Mouse (Mus musculus): ENCODE results near the gene Krt18. TPM values are rescaled to one million over a fixed set of nuclear protein-coding genes. Genes with fewer than 3 reads are reported as not detected.

Gene Krt18
- polyA plus RNA-seq, 1 experiment from 2014 or later = 1.9 TPM

GRCm38 (mm10) chr15:102013651-102014050 is 14.3 kb upstream of the Krt18 start:
- H3K9ac ChIP-seq (replicated peaks) = no peak overlapping the region
- H3K27ac ChIP-seq (replicated peaks) = no peak overlapping the region
- H3K4me3 ChIP-seq (replicated peaks) = no peak overlapping the region
- WGBS = 64% methylated on average over 3 of the region's 3 CpGs
- no peaks in the 10 kb centered on the region for H3K36me3 ChIP-seq
- no peak overlapping the region for H3K4me2 ChIP-seq
- H3K4me1 ChIP-seq = peaks cover 15% of the 10 kb centered on the region
- 0 out of 2 replicates have a peak, but pooled peaks cover 2% of the 10 kb centered on the region for H3K27me3 ChIP-seq (replicated peaks)
- ATAC-seq (ENCODE audit: low FRiP score) = no peak
- no peaks in the 10 kb centered on the region for H3K9me3 ChIP-seq (replicated peaks)

GRCm38 (mm10) chr15:102014848-102015247 is 13.1 kb upstream of the Krt18 start:
- WGBS = 56% methylated on average over 3 of the region's 4 CpGs
- Histone ChIP-seq H3K9ac (replicated peaks) (no peak overlapping the region), H3K4me3 (replicated peaks) (no peak overlapping the region), H3K9me3 (replicated peaks) (no peaks in the 10 kb centered on the region), H3K4me2 (no peak overlapping the region), H3K36me3 (no peaks in the 10 kb centered on the region), H3K27ac (replicated peaks) (no peak overlapping the region), H3K27me3 (replicated peaks) (0 out of 2 replicates have a peak, but pooled peaks cover 2% of the 10 kb centered on the region), H3K4me1 (peaks cover 15% of the 10 kb centered on the region)
- ATAC-seq (ENCODE audit: low FRiP score) = no peak

- no peaks in the 10 kb centered on the region for H3K9me3 ChIP-seq (replicated peaks)
- H3K4me3 ChIP-seq (replicated peaks) = no peak overlapping the region
- ATAC-seq (ENCODE audit: low FRiP score) = no peak
- 0 out of 2 replicates have a peak, but pooled peaks cover 2% of the 10 kb centered on the region for H3K27me3 ChIP-seq (replicated peaks)
- no peak overlapping the region for H3K27ac ChIP-seq (replicated peaks)
- H3K9ac ChIP-seq (replicated peaks) = no peak overlapping the region
- peaks cover 11% of the 10 kb centered on the region for H3K4me1 ChIP-seq
- 25% methylated on average over 3 of the region's 3 CpGs for WGBS
- H3K4me2 ChIP-seq = no peak overlapping the region
- no peaks in the 10 kb centered on the region for H3K36me3 ChIP-seq
Observed at GRCm38 (mm10) chr15:102016096-102016495, 11.9 kb upstream of the Krt18 start.

- Histone ChIP-seq H3K27ac (replicated peaks) (no peak overlapping the region), H3K4me1 (peaks cover 11% of the 10 kb centered on the region), H3K9me3 (replicated peaks) (no peaks in the 10 kb centered on the region), H3K36me3 (no peaks in the 10 kb centered on the region), H3K27me3 (replicated peaks) (0 out of 2 replicates have a peak, but pooled peaks cover 4% of the 10 kb centered on the region), H3K4me2 (no peak overlapping the region), H3K9ac (replicated peaks) (no peak overlapping the region), H3K4me3 (replicated peaks) (no peak overlapping the region)
- no peak for ATAC-seq (ENCODE audit: low FRiP score)
- 25% methylated on average over 7 of the region's 7 CpGs for WGBS
Observed at GRCm38 (mm10) chr15:102016787-102017186, 11.2 kb upstream of the Krt18 start.

GRCm38 (mm10) chr15:102017918-102018463 is 10.0 kb upstream of the Krt18 start:
- 42% methylated on average over 7 of the region's 7 CpGs for WGBS
- no peak for ATAC-seq (ENCODE audit: low FRiP score)
- no peak overlapping the region for H3K27ac ChIP-seq (replicated peaks)

DNA sequence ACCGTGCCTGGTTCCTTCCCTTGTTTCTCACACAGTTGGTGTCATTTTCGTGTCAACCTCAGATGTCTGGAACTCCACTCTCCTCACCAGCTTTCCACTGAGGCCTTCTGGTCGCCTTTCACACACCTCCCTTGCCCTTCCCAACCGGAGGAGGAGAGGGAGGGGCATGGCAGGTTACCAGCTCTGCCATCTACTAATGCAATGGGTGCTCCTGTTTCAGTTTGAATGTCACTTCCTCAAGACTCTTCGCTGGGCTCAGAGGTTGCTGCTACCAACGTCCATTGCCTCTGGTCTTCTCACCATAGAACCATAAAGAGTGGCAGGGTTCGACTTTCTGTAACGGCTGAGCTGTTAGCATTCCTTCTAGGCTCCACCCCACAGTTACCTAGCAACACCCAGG is 5.5 kb upstream of the Krt18 start:
- H3K27ac ChIP-seq (replicated peaks) = no peak overlapping the region
- peaks cover 34% of the 10 kb centered on the region for H3K27me3 ChIP-seq (replicated peaks)
- no peak overlapping the region for H3K9ac ChIP-seq (replicated peaks)
- no peak overlapping the region for H3K4me3 ChIP-seq (replicated peaks)
- ATAC-seq (ENCODE audit: low FRiP score) = no peak
- no peaks in the 10 kb centered on the region for H3K9me3 ChIP-seq (replicated peaks)
- no peaks in the 10 kb centered on the region for H3K36me3 ChIP-seq
- peaks cover 15% of the 10 kb centered on the region for H3K4me1 ChIP-seq
- 39% methylated on average over 8 of the region's 8 CpGs for WGBS
- H3K4me2 ChIP-seq = no peak overlapping the region

More at GRCm38 (mm10) chr15:102017918-102018463, 10.0 kb upstream of the Krt18 start:
- Histone ChIP-seq H3K9ac (replicated peaks) (no peak overlapping the region), H3K9me3 (replicated peaks) (no peaks in the 10 kb centered on the region), H3K4me2 (no peak overlapping the region), H3K4me3 (replicated peaks) (no peak overlapping the region), H3K27me3 (replicated peaks) (0 out of 2 replicates have a peak, but pooled peaks cover 4% of the 10 kb centered on the region), H3K4me1 (peaks cover 11% of the 10 kb centered on the region), H3K36me3 (no peaks in the 10 kb centered on the region)

DNA sequence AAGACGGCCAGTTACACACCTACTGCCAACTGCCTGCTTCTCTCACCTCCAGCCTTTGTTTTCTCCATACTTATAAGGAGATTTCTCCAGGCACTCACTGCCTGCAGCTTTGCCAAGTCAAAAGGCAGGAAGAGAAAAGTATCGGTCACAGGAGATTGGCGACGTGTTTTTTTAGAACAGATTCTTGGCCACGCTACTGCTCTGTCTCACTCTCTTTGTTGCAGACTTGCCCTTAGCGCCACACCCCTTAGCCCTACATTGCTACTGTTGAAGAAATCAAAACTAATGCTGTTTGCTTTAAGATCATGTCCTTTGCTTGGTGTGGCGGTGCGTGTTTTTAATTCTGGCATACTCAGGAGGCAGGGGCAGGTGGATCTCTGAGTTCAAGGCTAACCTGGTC is 4.1 kb upstream of the Krt18 start:
- no peak overlapping the region for H3K4me2 ChIP-seq
- peaks cover 47% of the 10 kb centered on the region for H3K27me3 ChIP-seq (replicated peaks)
- peaks cover 20% of the 10 kb centered on the region for H3K4me1 ChIP-seq
- no peak for ATAC-seq (ENCODE audit: low FRiP score)
- no peak overlapping the region for H3K9ac ChIP-seq (replicated peaks)
- no peak overlapping the region for H3K4me3 ChIP-seq (replicated peaks)
- H3K36me3 ChIP-seq = no peaks in the 10 kb centered on the region
- H3K9me3 ChIP-seq (replicated peaks) = no peaks in the 10 kb centered on the region
- WGBS = 72% methylated on average over 8 of the region's 8 CpGs
- H3K27ac ChIP-seq (replicated peaks) = no peak overlapping the region

DNA sequence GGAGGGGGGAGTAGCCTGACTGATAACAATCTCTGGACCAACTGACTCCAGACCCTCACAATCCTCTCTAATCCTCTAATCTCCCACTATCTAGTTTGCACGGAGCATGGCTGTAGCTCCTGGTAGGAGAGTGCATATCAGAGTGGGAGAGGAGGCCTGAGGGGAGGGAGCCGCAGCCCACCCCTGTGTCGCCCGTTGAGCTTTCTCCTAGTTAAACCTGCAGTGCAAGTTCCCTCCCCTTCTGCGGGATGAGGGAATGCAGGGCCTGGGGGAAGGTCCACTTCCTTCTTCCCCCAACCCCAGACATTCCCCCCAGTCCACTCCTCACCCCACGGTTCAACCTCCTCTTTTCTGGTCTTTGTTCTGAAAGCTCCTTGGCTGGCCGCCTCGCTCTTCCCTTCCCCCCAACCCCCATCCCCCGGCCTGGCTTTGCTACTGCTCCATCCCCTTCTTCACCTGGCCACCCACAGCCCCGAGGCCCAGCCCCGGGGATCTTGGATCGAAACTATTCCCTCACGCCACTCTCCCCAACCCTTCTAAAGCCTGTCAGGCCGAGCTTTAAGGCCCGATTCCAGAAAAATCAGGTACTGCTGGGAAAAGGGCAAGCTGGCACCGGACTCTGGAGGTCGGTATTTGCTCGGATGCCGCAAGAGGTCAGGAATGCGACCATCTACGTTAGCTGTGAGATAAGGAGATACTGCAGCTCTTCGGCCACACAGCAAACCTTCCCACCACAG is 2.7 kb upstream of the Krt18 start:
- peak overlapping the region; percentile 32 for H3K4me2 ChIP-seq
- no peaks in the 10 kb centered on the region for H3K9me3 ChIP-seq (replicated peaks)
- 12% methylated on average over 22 of the region's 22 CpGs for WGBS

GRCm38 (mm10) chr15:102026430-102026829 is 1.6 kb upstream of the Krt18 start:
- Histone ChIP-seq H3K36me3 (no peaks in the 10 kb centered on the region), H3K9me3 (replicated peaks) (no peaks in the 10 kb centered on the region), H3K4me3 (replicated peaks) (no peak overlapping the region), H3K4me2 (no peak overlapping the region), H3K27me3 (replicated peaks) (peaks cover 53% of the 10 kb centered on the region), H3K27ac (replicated peaks) (no peak overlapping the region), H3K9ac (replicated peaks) (no peak overlapping the region), H3K4me1 (peaks cover 20% of the 10 kb centered on the region)
- WGBS = 13% methylated on average over 12 of the region's 12 CpGs
- no peak for ATAC-seq (ENCODE audit: low FRiP score)

More for the DNA sequence above, 2.7 kb upstream of the Krt18 start:
- H3K4me3 ChIP-seq (replicated peaks) = no peak overlapping the region
- H3K4me1 ChIP-seq = peaks cover 20% of the 10 kb centered on the region
- ATAC-seq (ENCODE audit: low FRiP score) = no peak
- no peak overlapping the region for H3K27ac ChIP-seq (replicated peaks)
- no peaks in the 10 kb centered on the region for H3K36me3 ChIP-seq
- no peak overlapping the region for H3K9ac ChIP-seq (replicated peaks)
- H3K27me3 ChIP-seq (replicated peaks) = peaks cover 54% of the 10 kb centered on the region

GRCm38 (mm10) chr15:102034121-102035053 is 6.4 kb downstream of the Krt18 start:
- H3K36me3 ChIP-seq = no peaks in the 10 kb centered on the region
- WGBS = 69% methylated on average over 16 of the region's 16 CpGs
- H3K9me3 ChIP-seq (replicated peaks) = no peaks in the 10 kb centered on the region
- H3K27ac ChIP-seq (replicated peaks) = no peak overlapping the region
- no peak overlapping the region for H3K9ac ChIP-seq (replicated peaks)
- 0 out of 2 replicates have a peak, but pooled peaks cover 5% of the 10 kb centered on the region for H3K27me3 ChIP-seq (replicated peaks)
- H3K4me2 ChIP-seq = no peak overlapping the region
- no peak overlapping the region for H3K4me3 ChIP-seq (replicated peaks)
- H3K4me1 ChIP-seq = no peaks in the 10 kb centered on the region
- ATAC-seq (ENCODE audit: low FRiP score) = no peak

GRCm38 (mm10) chr15:102040277-102040676 is 12.3 kb downstream of the Krt18 start:
- WGBS = 88% methylated on average over 4 of the region's 4 CpGs
- Histone ChIP-seq H3K9ac (replicated peaks) (no peak overlapping the region), H3K4me2 (no peak overlapping the region), H3K4me3 (replicated peaks) (no peak overlapping the region), H3K9me3 (replicated peaks) (no peaks in the 10 kb centered on the region), H3K27ac (replicated peaks) (no peak overlapping the region), H3K36me3 (no peaks in the 10 kb centered on the region), H3K27me3 (replicated peaks) (no peaks in the 10 kb centered on the region), H3K4me1 (no peaks in the 10 kb centered on the region)
- ATAC-seq (ENCODE audit: low FRiP score) = no peak
